Mouse (Mus musculus) embryonic fibroblast, embryonic 13.5 days (primary cell): ENCODE results near the gene Kcna6. TPM values are rescaled to one million over a fixed set of nuclear protein-coding genes. Genes with fewer than 3 reads are reported as not detected.
A peak's percentile ranks its signal among the peaks of the same experiment; 100 is the strongest.

ENCODE experiments used
- H3K27ac ChIP-seq: 2 replicates; pipeline ENCODE4 v1.5.1; 2012; ENCODE audit warnings: low read length, control low read depth, inconsistent platforms; ENCODE audit not compliant: insufficient read depth
- H3K4me1 ChIP-seq: 2 replicates; pipeline ENCODE4 v1.6.1; 2011; ENCODE audit warnings: low read length; ENCODE audit not compliant: control insufficient read depth, insufficient read depth
- H3K4me3 ChIP-seq: 2 replicates; pipeline ENCODE4 v1.5.1; 2011; ENCODE audit warnings: mild to moderate bottlenecking, control low read depth, low read length; ENCODE audit not compliant: insufficient read depth
- CTCF ChIP-seq: IDR thresholded peaks from 2 replicates; pipeline ENCODE4 v1.5.1; 2011; ENCODE audit warnings: mild to moderate bottlenecking, control low read depth, low read length, moderate library complexity, borderline replicate concordance; ENCODE audit not compliant: insufficient read depth
- POLR2A ChIP-seq: IDR thresholded peaks from 2 replicates; pipeline ENCODE4 v1.6.1; 2011; ENCODE audit warnings: low read depth, mild to moderate bottlenecking, control low read depth, low read length, moderate library complexity
- polyA plus RNA-seq: library from polyadenylated mRNA; stranded (reverse); fragments of >200 nt; gene quantifications from 2 replicates; pipeline ENCODE4 v1.2.4, GENCODE M21; 2011; ENCODE audit warnings: low read depth; ENCODE audit not compliant: missing spikeins, insufficient read length

Gene Kcna6
- polyA plus RNA-seq, 1 experiment = 2.2 TPM

DNA sequence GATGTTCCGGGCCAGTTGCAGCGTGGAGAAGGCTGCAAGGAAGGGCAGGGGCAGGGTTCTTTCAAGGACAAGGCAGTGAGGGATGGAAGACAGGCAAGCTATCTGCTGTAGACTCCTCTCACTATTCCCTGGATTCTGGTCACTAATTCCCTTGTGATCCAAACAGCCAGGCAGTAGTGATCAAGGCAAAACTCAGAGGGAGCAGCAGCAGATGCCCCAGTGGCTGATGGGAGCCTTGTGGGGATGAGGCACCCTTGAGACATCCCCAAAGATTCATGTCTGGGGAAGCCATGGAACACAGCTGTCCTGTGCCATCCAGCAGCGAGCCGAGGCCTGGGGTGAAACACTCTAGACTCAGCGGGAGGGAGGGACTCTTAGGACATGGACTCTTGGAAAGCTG lies 40.5 kb downstream of the Kcna6 start:
- Histone ChIP-seq H3K4me3 (no peak overlapping the region), H3K4me1 (no peaks in the 10 kb centered on the region), H3K27ac (no peak overlapping the region)
- no peak for TF ChIP-seq POLR2A
- TF ChIP-seq CTCF = no peak

DNA sequence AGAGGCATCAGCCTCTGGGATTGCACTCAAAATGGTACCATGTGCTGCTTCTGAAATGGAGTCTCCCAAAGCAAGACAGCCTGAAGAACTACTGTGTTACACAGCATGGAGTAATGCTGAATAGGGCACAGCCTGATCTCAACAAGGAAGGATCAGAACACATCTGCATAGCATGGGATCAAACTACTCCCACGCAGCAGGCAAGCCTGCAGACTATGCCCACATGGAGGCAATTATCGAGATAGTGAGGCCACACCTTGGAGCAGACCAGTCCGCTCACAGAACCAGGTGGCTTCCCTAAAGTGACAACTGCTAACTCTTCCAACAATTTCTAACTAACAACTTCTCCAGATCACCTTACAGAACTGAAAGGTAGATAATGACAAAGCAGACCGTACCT lies 53.4 kb downstream of the Kcna6 start:
- H3K4me3 ChIP-seq = no peak overlapping the region
- no peaks in the 10 kb centered on the region for H3K4me1 ChIP-seq
- H3K27ac ChIP-seq = no peak overlapping the region
- TF ChIP-seq POLR2A = no peak
- no peak for TF ChIP-seq CTCF

DNA sequence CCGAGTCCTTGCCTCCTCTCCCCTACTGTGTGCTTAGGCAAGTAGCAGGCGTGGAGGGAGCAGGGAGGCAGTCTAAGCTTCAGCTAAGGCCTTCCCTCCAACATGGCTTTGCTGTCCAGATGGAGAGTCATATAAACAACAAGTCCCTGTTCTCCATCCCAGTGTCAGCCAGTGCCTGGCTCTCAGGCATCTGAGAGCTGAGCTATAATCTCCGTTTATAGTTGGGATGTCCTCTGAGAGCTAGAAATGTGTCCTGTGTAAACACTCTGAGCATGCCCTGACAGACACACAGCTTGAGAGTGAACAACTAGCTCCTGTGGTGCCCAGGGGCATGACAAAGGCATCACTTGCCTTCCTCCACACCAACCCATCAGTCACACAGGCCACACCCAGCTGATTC lies 55.3 kb downstream of the Kcna6 start:
- Histone ChIP-seq H3K4me1 (no peaks in the 10 kb centered on the region), H3K4me3 (no peak overlapping the region), H3K27ac (no peak overlapping the region)
- TF ChIP-seq CTCF = no peak
- TF ChIP-seq POLR2A = no peak

DNA sequence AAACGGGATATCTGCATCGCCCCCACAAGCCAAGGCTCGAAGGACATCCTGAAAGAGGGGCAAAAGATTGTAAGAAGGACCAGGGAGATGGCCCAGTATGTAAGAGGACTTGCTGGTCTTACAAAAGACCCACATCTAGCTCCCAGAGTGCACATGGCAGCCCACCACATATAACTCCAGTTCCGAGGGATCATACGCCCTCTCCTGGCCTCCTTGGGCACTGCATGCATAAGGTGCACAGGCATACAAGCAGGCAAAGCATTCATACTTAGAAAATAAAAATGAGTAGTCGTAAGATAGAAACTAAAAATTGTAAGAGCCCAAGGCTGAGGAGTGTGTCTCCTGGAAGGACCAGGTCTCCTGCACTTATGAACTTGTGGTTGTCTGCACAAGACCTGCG lies 61.5 kb downstream of the Kcna6 start:
- Histone ChIP-seq H3K4me1 (no peaks in the 10 kb centered on the region), H3K27ac (no peak overlapping the region), H3K4me3 (no peak overlapping the region)
- peak; percentile 38; the same call in 1 of the 2 replicates for TF ChIP-seq CTCF
- TF ChIP-seq POLR2A = no peak

DNA sequence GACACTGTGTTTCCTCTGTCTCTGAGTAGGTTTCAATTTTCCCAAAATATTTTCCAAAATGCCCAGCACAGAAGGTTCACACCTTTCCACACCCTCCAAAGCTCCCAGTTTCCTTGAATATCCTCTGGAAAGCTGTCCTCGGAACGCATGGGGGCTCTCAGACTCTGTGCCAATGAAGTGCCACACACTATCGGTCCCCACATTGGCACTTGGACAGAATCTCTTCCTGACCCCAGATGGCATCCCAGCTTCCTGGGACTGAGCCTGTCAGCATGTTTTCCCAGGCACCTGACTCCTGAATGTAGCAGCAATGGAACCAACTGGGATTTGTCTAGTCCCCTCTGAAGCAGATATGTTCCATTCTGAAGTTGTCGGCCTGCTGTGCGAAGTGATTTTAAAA lies 73.5 kb downstream of the Kcna6 start:
- no peak overlapping the region for H3K27ac ChIP-seq
- TF ChIP-seq CTCF (no peak), POLR2A (no peak)
- no peak overlapping the region for H3K4me3 ChIP-seq
- H3K4me1 ChIP-seq = no peaks in the 10 kb centered on the region

DNA sequence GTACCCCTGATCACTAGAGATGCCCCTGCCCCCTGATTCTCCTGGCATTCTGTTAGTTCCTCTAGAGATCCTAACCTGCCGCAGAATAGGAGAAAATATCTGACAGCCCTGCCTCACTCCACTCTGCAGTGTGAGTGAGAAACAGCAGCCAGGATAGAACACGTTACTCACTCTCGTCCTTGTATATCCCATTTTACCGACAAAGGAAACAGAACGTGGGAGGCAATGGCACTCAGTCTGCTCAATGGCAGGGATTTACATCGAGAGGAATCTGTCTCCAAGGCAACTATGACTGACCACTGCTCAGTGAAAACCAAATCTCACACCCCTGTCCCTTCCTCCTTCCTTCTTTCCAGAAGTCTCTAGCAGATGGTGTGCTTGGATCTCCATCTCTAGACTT lies 74.4 kb downstream of the Kcna6 start:
- no peak overlapping the region for H3K4me3 ChIP-seq
- TF ChIP-seq CTCF (no peak), POLR2A (no peak)
- no peak overlapping the region for H3K27ac ChIP-seq
- no peaks in the 10 kb centered on the region for H3K4me1 ChIP-seq

DNA sequence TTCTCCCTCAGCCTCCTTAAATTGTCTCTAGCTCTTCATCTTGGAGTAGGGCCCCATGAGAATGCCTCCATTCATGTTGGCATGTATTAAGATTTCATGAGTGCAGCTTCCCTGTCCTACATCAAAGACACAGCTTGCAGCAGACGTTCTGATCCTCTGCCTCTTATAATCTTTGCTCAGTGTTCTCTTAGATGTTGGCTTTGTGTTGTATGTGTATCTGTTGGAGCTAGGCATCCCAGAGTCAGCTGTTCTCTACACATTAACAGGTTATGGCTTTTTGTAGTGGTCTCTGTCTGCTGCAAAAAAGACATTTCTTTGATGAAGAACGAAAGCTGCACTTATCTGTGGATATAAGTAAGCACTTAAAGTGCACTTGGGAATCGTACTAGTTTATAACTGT lies 75.9 kb downstream of the Kcna6 start:
- no peaks in the 10 kb centered on the region for H3K4me1 ChIP-seq
- H3K4me3 ChIP-seq = no peak overlapping the region
- H3K27ac ChIP-seq = no peak overlapping the region
- no peak for TF ChIP-seq CTCF
- no peak for TF ChIP-seq POLR2A

Other genes starting within 250 kb of the Kcna6 start
- not detected in 2 replicates for gene Kcna5, start 205.3 kb downstream of the Kcna6 start, polyA plus RNA-seq
- gene Kcna1, start 94.3 kb downstream of the Kcna6 start, polyA plus RNA-seq = 0.83 TPM in 1 of 2 replicates, not detected in the other
- 81.9 and 85.4 TPM in 2 replicates for gene Ndufa9, start 108.5 kb upstream of the Kcna6 start, polyA plus RNA-seq
- gene Akap3, start 112.4 kb upstream of the Kcna6 start, polyA plus RNA-seq = not detected in 2 replicates
- 0.23 TPM in 1 of 2 replicates, not detected in the other for gene Dyrk4, start 181.2 kb upstream of the Kcna6 start, polyA plus RNA-seq
- gene Rad51ap1, start 198.9 kb upstream of the Kcna6 start, polyA plus RNA-seq = 18.5 and 30.1 TPM in 2 replicates
- 22.2 and 26.7 TPM in 2 replicates for gene D6Wsu163e, start 199.3 kb upstream of the Kcna6 start, polyA plus RNA-seq